Mouse (Mus musculus) MEL (cell line): Measurements from ENCODE around the gene Nt5dc2. TPM values are rescaled to one million over a fixed set of nuclear protein-coding genes. Genes with fewer than 3 reads are reported as not detected.

Experiments
- DNase-seq: peaks from one replicate; pipeline ENCODE4 v3.0.0; 2011; ENCODE audit warnings: low read depth, low spot score
- H3K27ac ChIP-seq: 2 replicates; pipeline ENCODE4 v1.5.1; 2012; ENCODE audit warnings: low read depth, mild to moderate bottlenecking, control low read depth, low read length, moderate library complexity; ENCODE audit not compliant: control insufficient read depth
- H3K27me3 ChIP-seq, 2 experiments: fragments of 150-350 bp in 1 of 2; sonication (generic) in 1 of 2; 2 replicates each; pipeline ENCODE4 v1.6.1; 2012; ENCODE audit warnings: low read length in 2 of 2, mild to moderate bottlenecking in 2 of 2, improper control_type of control experiment in 1 of 2, moderate library complexity in 1 of 2; ENCODE audit not compliant: insufficient read depth in 2 of 2, control insufficient read depth in 1 of 2
- H3K36me3 ChIP-seq, 2 experiments: 2 replicates each; pipeline ENCODE4 v1.6.1; 2012 to 2014; ENCODE audit warnings: low read length in 2 of 2, improper control_type of control experiment in 1 of 2, inconsistent platforms in 1 of 2, mild to moderate bottlenecking in 1 of 2; ENCODE audit not compliant: insufficient read depth in 2 of 2, control insufficient read depth in 1 of 2
- H3K4me1 ChIP-seq, 2 experiments: fragments of 150-350 bp in 1 of 2; sonication (generic) in 1 of 2; 2 replicates each; pipeline ENCODE4 v1.6.1; 2012; ENCODE audit warnings: low read length in 2 of 2, improper control_type of control experiment in 1 of 2, mild to moderate bottlenecking in 1 of 2; ENCODE audit not compliant: insufficient read depth in 2 of 2, control insufficient read depth in 1 of 2
- H3K4me3 ChIP-seq, 2 experiments: fragments of 150-350 bp in 1 of 2; sonication (generic) in 1 of 2; 2 replicates each; pipeline ENCODE4 v1.5.1; 2012; ENCODE audit warnings: low read depth in 2 of 2, low read length in 2 of 2, mild to moderate bottlenecking in 2 of 2, moderate library complexity in 2 of 2, control low read depth in 1 of 2, improper control_type of control experiment in 1 of 2; ENCODE audit not compliant: control insufficient read depth in 1 of 2, insufficient read depth in 1 of 2
- H3K79me2 ChIP-seq: 2 replicates; pipeline ENCODE4 v1.6.1; 2012; ENCODE audit warnings: mild to moderate bottlenecking, low read length, moderate library complexity; ENCODE audit not compliant: control insufficient read depth, poor library complexity, insufficient read depth
- H3K9ac ChIP-seq: 2 replicates; pipeline ENCODE4 v1.6.1; 2012; ENCODE audit warnings: low read depth, mild to moderate bottlenecking, control low read depth, low read length, moderate library complexity; ENCODE audit not compliant: control insufficient read depth, poor library complexity, severe bottlenecking
- H3K9me3 ChIP-seq: fragments of 150-350 bp; sonication (generic); replicated peaks from 2 replicates; pipeline ENCODE4 v1.6.1; 2012; ENCODE audit warnings: mild to moderate bottlenecking, low read length, improper control_type of control experiment, moderate library complexity; ENCODE audit not compliant: insufficient read depth
- BHLHE40 ChIP-seq: IDR thresholded peaks from 2 replicates; pipeline ENCODE4 v1.6.1; 2012; ENCODE audit warnings: low read depth, mild to moderate bottlenecking, inconsistent platforms, low read length, improper control_type of control experiment, borderline replicate concordance
- CHD1 ChIP-seq: IDR thresholded peaks from 2 replicates; pipeline ENCODE4 v1.6.1; 2012; ENCODE audit warnings: low read depth, mild to moderate bottlenecking, inconsistent platforms, low read length, improper control_type of control experiment
- CTCF ChIP-seq, 3 experiments: IDR thresholded peaks in 2 of 3; conservative IDR thresholded peaks in 1 of 3; 2 replicates each; pipeline ENCODE4 v1.5.1; 2011 to 2012; ENCODE audit warnings: low read length in 3 of 3, low read depth in 2 of 3, mild to moderate bottlenecking in 2 of 3, improper control_type of control experiment in 1 of 3, inconsistent platforms in 1 of 3, mixed read lengths in 1 of 3, moderate library complexity in 1 of 3; ENCODE audit not compliant: control insufficient read depth in 1 of 3, insufficient read depth in 1 of 3, poor library complexity in 1 of 3, severe bottlenecking in 1 of 3
- E2F4 ChIP-seq: IDR thresholded peaks from 2 replicates; pipeline ENCODE4 v1.6.1; 2011; ENCODE audit warnings: low read depth, low read length, improper control_type of control experiment, borderline replicate concordance
- EP300 ChIP-seq, 2 experiments: IDR thresholded peaks; 2 replicates each; pipeline ENCODE4 v1.6.1; 2011; ENCODE audit warnings: improper control_type of control experiment in 2 of 2, low read length in 2 of 2, low read depth in 1 of 2, mild to moderate bottlenecking in 1 of 2
- HCFC1 ChIP-seq: IDR thresholded peaks from 2 replicates; pipeline ENCODE4 v1.6.1; 2012; ENCODE audit warnings: low read depth, mild to moderate bottlenecking, inconsistent platforms, low read length, improper control_type of control experiment, moderate library complexity
- MAFK ChIP-seq: IDR thresholded peaks from 2 replicates; pipeline ENCODE4 v1.6.1; 2011; ENCODE audit warnings: low read depth, mild to moderate bottlenecking, low read length, improper control_type of control experiment, borderline replicate concordance
- MXI1 ChIP-seq: IDR thresholded peaks from 2 replicates; pipeline ENCODE4 v1.6.1; 2011; ENCODE audit warnings: mild to moderate bottlenecking, low read depth, low read length, improper control_type of control experiment
- NELFE ChIP-seq: IDR thresholded peaks from 2 replicates; pipeline ENCODE4 v1.6.1; 2011; ENCODE audit warnings: low read depth, low read length, improper control_type of control experiment
- NRF1 ChIP-seq: IDR thresholded peaks from 2 replicates; pipeline ENCODE4 v1.6.1; 2014; ENCODE audit warnings: low read depth, mild to moderate bottlenecking, inconsistent platforms, low read length, improper control_type of control experiment, moderate library complexity; ENCODE audit not compliant: poor library complexity, insufficient read depth, severe bottlenecking
- POLR2A ChIP-seq, 2 experiments: IDR thresholded peaks; 2 replicates each; pipeline ENCODE4 v1.6.1; 2011 to 2012; ENCODE audit warnings: low read length in 2 of 2, mild to moderate bottlenecking in 2 of 2, control low read depth in 1 of 2, improper control_type of control experiment in 1 of 2, low read depth in 1 of 2, moderate library complexity in 1 of 2; ENCODE audit not compliant: control insufficient read depth in 1 of 2, insufficient read depth in 1 of 2, poor library complexity in 1 of 2
- TBP ChIP-seq: IDR thresholded peaks from 2 replicates; pipeline ENCODE4 v1.8.0; 2011; ENCODE audit warnings: low read depth, low read length, improper control_type of control experiment
- TCF12 ChIP-seq: IDR thresholded peaks from 2 replicates; pipeline ENCODE4 v1.6.1; 2014; ENCODE audit warnings: low read depth, mild to moderate bottlenecking, inconsistent platforms, low read length, improper control_type of control experiment, moderate library complexity
- ZC3H11A ChIP-seq: IDR thresholded peaks from 2 replicates; pipeline ENCODE4 v1.6.1; 2012; ENCODE audit warnings: low read depth, mild to moderate bottlenecking, inconsistent platforms, low read length, improper control_type of control experiment
- ZKSCAN1 ChIP-seq: IDR thresholded peaks from 2 replicates; pipeline ENCODE4 v1.6.1; 2012; ENCODE audit warnings: low read depth, mild to moderate bottlenecking, inconsistent platforms, low read length, improper control_type of control experiment, moderate library complexity
- ZMIZ1 ChIP-seq: IDR thresholded peaks from 2 replicates; pipeline ENCODE4 v1.6.1; 2012; ENCODE audit warnings: low read depth, mild to moderate bottlenecking, inconsistent platforms, low read length, improper control_type of control experiment, moderate library complexity
- polyA plus RNA-seq, 2 experiments: library from polyadenylated mRNA; stranded (reverse) in 1 of 2; unstranded in 1 of 2; fragments of >175 nt in 1 of 2; fragments of >200 nt in 1 of 2; gene quantifications; 2 replicates each; pipeline versions ENCODE4 v1.2.1 to v1.2.4; 2012; ENCODE audit warnings: low replicate concordance in 2 of 2, low read depth in 1 of 2; ENCODE audit not compliant: insufficient read length in 2 of 2, insufficient read depth in 1 of 2, missing spikeins in 1 of 2
- total RNA-seq: library from RNA; depleted of rRNA; stranded (reverse); fragments of 300-350 nt; gene quantifications from 2 replicates; pipeline ENCODE4 v1.2.3, GENCODE M21; 2012; rRNA removed

Nt5dc2 gene
- total RNA-seq = 168 and 172 TPM in 2 replicates
- polyA plus RNA-seq = 100 to 1,000 TPM; 291 to 349 TPM

- TF ChIP-seq NRF1 (peak; percentile 22; the same call in 1 of the 2 replicates), MAFK (peak; percentile 70), EP300 (IDR thresholded peaks at IDR 0.05; ENCODE audit: low read depth in 1 of 2, low read length in 2 of 2) (no peak), POLR2A (IDR thresholded peaks at IDR 0.05; ENCODE audit: control insufficient read depth in 1 of 2, insufficient read depth in 1 of 2, low read depth in 1 of 2, low read length in 2 of 2, poor library complexity in 1 of 2) (peak in 1 of 2 experiments; percentile 71; a peak in 3 of 4 replicates), ZC3H11A (no peak), CTCF (IDR thresholded peaks at IDR 0.05 in 2 of 3, conservative IDR thresholded peaks at IDR 0.05 in 1 of 3; ENCODE audit: control insufficient read depth in 1 of 3, insufficient read depth in 1 of 3, low read depth in 2 of 3, low read length in 3 of 3, poor library complexity in 1 of 3, severe bottlenecking in 1 of 3) (peak in 2 of 3 experiments; percentile 28 to 41; a peak in 4 of 6 replicates), TBP (0 out of 2 replicates have a peak, but pooled peaks have one; percentile 10), TCF12 (peak; percentile 9), NELFE (peak; percentile 52), ZKSCAN1 (no peak), HCFC1 (0 out of 2 replicates have a peak, but pooled peaks have one; percentile 30), MXI1 (peak; percentile 52), CHD1 (peak; percentile 52; the same call in 1 of the 2 replicates)
- H3K36me3 ChIP-seq = peaks cover 0 to 10% of the 10 kb centered on the region in 2 experiments; a peak in 3 of 4 replicates
- H3K27ac ChIP-seq = peak within 1 kb of the TSS; percentile 58
- peaks cover 3 to 35% of the 10 kb centered on the region in 2 experiments for H3K4me1 ChIP-seq
- H3K9ac ChIP-seq = peak within 1 kb of the TSS; percentile 79
- peak; percentile 87 for DNase-seq
- H3K9me3 ChIP-seq = no peaks in the 10 kb centered on the region
- no peaks in the 10 kb centered on the region for H3K27me3 ChIP-seq
- peaks cover 29% of the 10 kb centered on the region for H3K79me2 ChIP-seq
- peak within 1 kb of the TSS; percentile 69 to 95 for H3K4me3 ChIP-seq
These were observed at the start of gene Nt5dc2 for GRCm38 (mm10) chr14:31130236-31131220. Gene Nt5dc2, plus strand, starts transcription at chr14:31131053.

DNA sequence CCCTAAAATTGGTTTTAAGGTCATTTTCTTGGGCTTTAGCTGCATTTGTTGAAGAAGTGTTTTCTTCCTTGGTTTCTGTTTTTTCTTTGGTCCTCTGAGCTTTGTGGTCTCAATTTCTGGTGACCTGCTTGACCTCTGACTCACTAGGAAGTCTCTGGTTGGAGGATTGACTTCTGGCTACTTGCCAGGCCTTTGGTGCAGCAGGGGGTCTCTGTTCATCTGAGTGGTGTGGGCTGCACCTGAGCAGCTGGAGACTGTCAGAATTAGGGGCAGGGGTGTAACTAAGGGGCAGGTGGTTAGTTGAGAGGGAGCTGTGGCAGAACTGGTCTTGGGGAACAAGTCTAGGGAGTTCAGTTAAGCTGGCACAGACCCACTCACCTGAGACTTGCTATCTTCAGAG, 49.7 kb upstream of the Nt5dc2 start:
- no peaks in the 10 kb centered on the region for H3K4me1 ChIP-seq
- no peak overlapping the region for H3K9ac ChIP-seq
- no peaks in the 10 kb centered on the region for H3K9me3 ChIP-seq
- no peak for TF ChIP-seq ZMIZ1
- TF ChIP-seq BHLHE40 = no peak
- TF ChIP-seq E2F4 = no peak
- TF ChIP-seq MAFK = no peak
- TF ChIP-seq ZC3H11A = no peak
- peaks cover 0 to 33% of the 10 kb centered on the region in 2 experiments; a peak in 3 of 4 replicates for H3K36me3 ChIP-seq
- no peak for DNase-seq
- H3K27ac ChIP-seq = no peak overlapping the region
- no peak overlapping the region for H3K4me3 ChIP-seq
- H3K79me2 ChIP-seq = no peaks in the 10 kb centered on the region; the same call in 1 of the 2 replicates
- no peaks in the 10 kb centered on the region for H3K27me3 ChIP-seq
